Mouse (Mus musculus) frontal cortex, adult 2 months (tissue): ENCODE measurements around the gene Ap5s1. TPM values are rescaled to one million over a fixed set of nuclear protein-coding genes. Genes with fewer than 3 reads are reported as not detected.

ENCODE experiments used
- DNase-seq, 2 experiments: peaks; one replicate each; pipeline ENCODE4 v3.0.0; 2022; ENCODE audit warnings: low spot score in 1 of 2; ENCODE audit errors: extremely low spot score in 1 of 2
- polyA plus RNA-seq: library from polyadenylated mRNA; depleted of rRNA; stranded (reverse); fragments of >200 nt; gene quantifications from 2 replicates; pipeline ENCODE4 v1.2.3, GENCODE M21; 2012

Gene Ap5s1
- polyA plus RNA-seq, 1 experiment = 47.2 TPM

GRCm38 (mm10) chr2:131186771-131187601 lies 19.9 kb upstream of the Ap5s1 start, which contains the start of the genes Cdc25b and Spef1:
Gene Cdc25b, plus strand, starts transcription at chr2:131186949.
Gene Spef1, minus strand, starts transcription at chr2:131187282.
- DNase-seq = peak in 1 of 2 experiments; percentile 82

- no peak for DNase-seq
These were observed 19.3 kb upstream of the Ap5s1 start for GRCm38 (mm10) chr2:131187602-131187922.

DNA sequence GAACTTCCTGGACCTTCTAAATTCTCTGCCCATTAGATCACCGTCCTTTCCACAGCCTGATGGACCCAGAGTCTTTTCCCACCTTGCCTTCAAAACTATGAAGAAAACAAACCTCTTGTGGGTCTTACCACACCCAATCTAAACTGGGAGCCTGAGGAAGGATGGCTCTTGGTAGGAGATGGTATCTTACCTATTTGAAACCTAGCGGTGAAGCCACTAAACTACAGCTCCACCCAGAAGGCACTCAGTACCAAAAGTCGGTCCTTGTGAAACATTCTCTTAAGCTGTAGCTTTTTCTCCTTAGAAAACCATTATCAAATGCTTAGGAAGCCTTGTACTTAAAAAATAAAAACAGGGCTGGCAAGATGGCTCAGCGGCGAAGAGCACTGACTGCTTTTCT lies 18.6 kb upstream of the Ap5s1 start:
- no peak for DNase-seq

GRCm38 (mm10) chr2:131189521-131190309 lies 17.2 kb upstream of the Ap5s1 start:
- no peak for DNase-seq

DNA sequence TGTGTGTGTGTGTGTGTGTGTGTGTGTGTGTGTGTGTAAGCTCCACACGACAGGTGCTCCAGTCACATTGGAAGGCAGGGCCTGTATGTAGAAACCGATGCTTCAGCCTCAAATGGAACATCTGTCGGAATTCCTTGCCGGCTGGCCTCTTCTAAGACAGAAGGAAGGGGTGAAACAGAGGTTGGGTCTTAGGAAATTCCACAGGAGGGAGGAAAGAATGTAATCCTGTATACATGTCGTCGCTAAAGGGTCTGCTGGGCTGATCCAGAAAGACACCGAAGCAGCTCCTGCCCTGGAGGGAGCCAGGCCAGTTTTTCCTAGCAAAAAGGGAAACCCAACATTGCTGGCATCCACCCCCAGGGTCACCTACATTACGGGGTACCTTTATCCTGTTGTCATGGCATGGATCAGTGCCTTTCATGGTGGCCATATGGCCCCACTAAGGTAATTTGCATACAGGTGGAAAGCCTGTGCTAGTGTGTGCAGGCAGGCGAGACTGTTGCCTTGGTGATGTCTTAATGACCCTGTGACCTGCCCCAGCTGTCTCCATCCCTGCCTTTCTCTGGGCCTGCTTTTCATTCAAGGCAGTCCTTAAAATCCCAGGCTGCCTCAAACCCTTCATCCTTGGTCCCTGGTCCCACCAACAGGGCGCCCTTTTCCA lies 16.4 kb upstream of the Ap5s1 start:
- no peak for DNase-seq

DNA sequence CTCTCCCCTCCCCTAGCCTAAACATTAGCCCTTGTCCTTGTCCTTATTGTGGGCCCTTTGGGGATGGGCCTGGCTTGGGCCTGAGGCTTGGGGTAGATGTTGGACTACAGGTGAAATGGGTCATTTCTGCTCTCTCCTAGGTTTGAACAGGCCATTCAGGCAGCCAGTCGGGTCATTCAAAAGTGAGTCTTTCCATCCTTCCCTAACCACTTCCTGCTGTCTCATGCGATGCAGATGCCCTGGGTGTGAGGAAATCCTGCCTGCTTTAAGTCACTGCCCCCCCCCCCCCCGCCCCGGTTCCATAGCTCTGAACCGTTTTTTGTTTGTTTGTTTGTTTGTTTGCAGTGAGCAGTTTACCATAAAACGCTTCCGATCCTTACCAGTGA lies 15.9 kb upstream of the Ap5s1 start:
- no peak for DNase-seq

GRCm38 (mm10) chr2:131196606-131197316 lies 10.1 kb upstream of the Ap5s1 start:
- DNase-seq = no peak

DNA sequence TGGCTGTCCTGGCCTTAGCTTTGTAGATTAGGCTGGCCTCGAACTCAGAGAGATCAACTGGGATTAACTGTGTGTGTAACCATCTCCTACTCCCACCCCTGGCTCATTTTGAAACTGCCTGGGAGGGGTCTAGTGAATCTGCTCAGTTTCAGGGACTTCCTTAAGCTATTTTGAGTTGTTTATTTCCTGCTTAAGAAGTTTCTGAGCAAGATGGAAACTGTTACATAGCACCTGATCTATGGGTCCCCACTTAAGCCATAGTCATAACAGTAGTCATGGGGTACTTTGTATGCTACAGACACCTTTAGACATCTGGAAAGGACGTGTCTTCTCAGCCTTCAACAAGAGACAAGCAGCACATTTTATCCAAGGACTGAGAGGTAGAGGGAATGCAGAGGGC lies 6.2 kb upstream of the Ap5s1 start:
- no peak for DNase-seq

DNA sequence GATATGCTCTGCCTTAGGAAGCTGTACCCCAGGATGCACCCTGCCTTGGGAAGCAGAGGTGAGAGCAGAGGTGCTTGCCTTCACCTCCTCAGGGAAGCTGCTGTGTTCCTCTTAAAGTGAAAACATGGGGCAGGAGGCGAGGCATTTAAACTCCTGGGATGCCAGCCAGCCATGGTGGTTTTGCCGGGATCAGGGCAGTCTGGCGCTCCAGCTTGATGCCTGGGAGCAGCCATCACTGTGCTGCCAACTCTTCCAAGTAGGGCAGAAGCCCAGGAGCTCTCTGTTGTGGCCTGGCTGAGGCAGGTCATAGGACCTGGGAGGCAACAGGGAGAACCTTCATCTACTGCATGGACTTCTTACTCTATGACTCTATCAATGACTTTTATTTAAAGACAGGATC lies 5.6 kb upstream of the Ap5s1 start:
- no peak for DNase-seq

DNA sequence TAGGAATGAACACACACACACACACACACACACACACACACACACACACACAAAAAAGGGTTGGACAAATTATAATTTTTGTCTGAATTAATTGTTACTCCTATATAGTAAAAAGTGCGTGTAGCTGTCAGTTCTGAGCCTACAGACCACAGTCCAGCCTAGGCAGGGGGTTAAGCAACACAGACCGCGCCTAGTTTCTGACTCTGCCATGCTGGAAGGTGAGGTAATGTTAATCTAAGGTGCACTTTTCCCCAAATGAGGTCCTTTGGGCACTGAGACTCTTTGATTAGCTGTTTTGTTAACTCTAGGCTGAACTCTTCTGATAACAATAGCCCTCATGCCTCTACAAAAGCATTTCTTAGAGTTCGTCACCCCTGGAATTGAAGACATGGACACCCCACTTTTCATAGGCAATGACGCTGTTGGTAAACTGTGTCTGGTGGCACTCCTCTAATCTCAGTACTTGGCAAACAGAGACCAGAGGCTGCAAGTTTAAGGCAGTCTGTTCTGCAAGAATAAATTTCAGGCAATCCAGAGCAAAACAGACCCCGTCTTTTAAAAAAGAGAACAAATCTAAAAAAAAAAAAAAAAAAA lies 3.0 kb upstream of the Ap5s1 start:
- no peak for DNase-seq

GRCm38 (mm10) chr2:131204410-131204981 lies 2.4 kb upstream of the Ap5s1 start:
- DNase-seq = peak; percentile 82 to 90

- no peak for DNase-seq
These were observed 1.2 kb upstream of the Ap5s1 start for GRCm38 (mm10) chr2:131205521-131206182.

DNA sequence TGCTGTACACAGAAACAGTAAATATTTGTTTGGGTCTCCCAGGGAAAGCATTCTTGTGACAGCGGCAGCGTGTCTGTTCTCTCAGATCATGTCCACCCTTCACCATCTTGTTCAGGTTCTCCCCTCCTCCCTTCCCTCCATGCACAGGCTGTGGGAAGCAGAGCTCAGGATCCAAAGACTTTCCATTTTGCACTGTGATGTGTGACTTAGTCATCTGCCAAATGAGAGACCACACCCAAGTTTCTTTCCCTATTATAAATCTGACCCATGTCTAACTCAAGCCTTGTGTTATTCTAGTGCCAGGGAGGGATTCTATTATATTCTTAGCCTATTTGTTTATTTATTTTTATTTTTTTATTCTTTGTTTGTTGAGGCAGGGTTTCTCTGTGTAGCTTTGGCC lies 1.5 kb downstream of the Ap5s1 start:
- no peak for DNase-seq

GRCm38 (mm10) chr2:131209125-131209795 lies 2.4 kb downstream of the Ap5s1 start:
- no peak for DNase-seq

DNA sequence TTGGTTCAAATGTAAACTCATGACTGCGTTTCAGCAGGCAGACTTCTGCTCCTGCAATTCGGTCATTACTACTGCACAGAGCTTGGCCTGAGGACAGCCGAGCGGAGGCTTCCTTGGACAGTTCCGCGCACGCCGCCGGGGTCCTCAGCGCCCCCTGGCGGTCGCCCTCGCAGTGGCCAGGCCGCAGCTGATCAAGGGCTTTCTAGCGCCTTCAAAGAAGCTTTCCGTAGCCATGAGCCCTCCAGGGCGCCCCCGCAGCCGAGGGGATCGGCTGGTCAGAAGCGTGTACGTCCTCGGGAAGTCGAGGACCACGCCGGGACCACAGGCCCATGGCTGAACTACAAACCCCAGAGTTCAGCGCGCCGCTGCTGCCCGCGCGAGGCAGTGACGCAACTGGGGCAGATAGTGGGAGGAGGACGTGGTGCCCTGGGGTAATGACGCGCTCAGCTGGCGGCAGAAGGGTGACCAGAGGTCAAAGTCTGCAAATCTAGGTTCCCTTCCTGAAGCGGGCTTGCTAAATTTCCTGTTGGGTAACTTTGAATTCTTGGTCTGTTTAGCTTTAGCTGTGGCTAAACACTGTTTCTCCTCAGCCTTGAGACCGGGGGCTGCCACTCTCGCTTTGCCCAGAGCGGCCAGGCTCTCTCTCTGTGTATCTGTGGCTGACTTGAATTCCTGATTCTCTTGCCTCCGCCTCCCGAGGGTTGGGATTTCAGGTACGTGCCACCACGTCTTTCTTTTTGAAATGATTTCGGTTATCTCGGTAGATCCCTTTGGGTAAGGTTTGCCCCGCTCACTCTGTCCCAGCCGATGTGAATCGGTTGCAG lies 3.3 kb downstream of the Ap5s1 start:
- peak; percentile 88 to 95 for DNase-seq

DNA sequence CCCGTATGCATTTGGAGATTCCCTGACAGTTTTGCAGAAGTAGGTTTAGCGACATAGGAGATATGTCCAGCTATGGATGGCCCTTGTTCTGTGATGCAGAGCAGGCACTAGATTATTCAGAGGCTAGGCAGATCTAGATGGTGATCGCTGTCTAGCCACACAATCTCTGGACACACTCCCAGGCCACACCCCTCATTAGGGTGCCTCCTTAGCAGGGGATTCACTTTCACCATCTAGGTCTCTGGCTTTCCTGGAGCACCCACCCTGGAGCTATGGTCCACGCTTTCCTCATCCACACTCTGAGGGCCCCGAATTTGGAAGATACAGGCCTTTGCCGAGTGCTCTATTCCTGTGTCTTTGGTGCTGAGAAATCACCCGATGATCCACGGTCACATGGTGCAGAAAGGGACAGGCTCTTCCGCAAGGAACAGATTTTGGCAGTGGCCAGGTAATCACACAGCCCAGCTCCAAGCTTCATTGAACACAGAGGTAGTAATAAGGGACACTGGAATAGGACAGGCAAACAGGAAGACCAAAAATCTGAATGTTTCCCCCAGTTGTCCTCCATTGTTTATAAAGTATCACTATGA lies 4.2 kb downstream of the Ap5s1 start:
- no peak for DNase-seq

DNA sequence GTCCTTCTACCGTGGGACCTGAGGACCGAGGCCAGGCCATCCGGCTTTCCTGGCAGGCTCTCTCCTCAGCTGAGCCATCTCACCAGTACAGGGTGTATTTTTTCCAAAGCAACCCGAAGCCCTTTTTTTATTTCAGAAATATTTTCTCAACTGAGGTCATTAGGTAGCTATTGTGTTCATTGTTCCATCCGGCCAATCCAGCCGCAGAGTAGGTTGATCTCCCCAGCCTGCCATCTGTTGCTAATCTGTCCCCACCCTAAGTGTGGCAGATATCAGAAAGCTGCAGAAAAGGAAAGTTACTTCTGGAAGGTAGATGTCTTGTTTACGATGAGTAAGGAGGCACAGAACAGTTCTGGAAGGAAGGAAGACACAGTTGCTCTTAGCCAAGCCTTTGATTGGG lies 6.9 kb downstream of the Ap5s1 start:
- DNase-seq = no peak
